Mouse (Mus musculus): ENCODE results near the gene Itsn2.

DNA sequence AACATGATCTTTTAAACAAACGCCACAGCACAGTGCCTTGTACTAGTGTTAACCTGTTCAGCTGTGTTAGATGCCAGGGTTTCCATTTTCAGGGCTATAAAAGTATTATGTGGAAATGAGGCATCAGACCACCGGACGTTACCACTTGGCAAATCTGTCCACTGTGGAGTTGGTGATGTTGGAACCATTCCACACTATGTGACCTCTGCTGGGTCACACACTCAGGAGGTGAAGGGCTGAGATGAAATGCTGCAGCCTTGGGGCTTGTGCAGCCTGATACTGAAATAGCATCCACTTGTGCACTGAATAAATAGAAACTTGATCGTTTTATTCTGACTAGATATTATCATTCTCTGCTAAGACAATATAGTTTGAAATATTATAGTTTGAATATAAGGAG is 120.9 kb downstream of the Itsn2 start:
- TF ChIP-seq CTCF (IDR thresholded peaks at IDR 0.05; ENCODE audit: insufficient read depth, low read length) (no peak), POLR2A (IDR thresholded peaks at IDR 0.05; ENCODE audit: borderline replicate concordance, extremely low read depth, low read depth, low read length) (no peak)

Data from lung, adult 2 months (tissue).